Mouse (Mus musculus) MEL (cell line): ENCODE measurements around the gene Nt5c2. TPM values are rescaled to one million over a fixed set of nuclear protein-coding genes. Genes with fewer than 3 reads are reported as not detected.

Experiments
- DNase-seq: peaks from one replicate; pipeline ENCODE4 v3.0.0; 2011; ENCODE audit warnings: low read depth, low spot score
- H3K27ac ChIP-seq: 2 replicates; pipeline ENCODE4 v1.5.1; 2012; ENCODE audit warnings: low read depth, mild to moderate bottlenecking, control low read depth, low read length, moderate library complexity; ENCODE audit not compliant: control insufficient read depth
- H3K27me3 ChIP-seq, 2 experiments: fragments of 150-350 bp in 1 of 2; sonication (generic) in 1 of 2; 2 replicates each; pipeline ENCODE4 v1.6.1; 2012; ENCODE audit warnings: low read length in 2 of 2, mild to moderate bottlenecking in 2 of 2, improper control_type of control experiment in 1 of 2, moderate library complexity in 1 of 2; ENCODE audit not compliant: insufficient read depth in 2 of 2, control insufficient read depth in 1 of 2
- H3K36me3 ChIP-seq, 2 experiments: 2 replicates each; pipeline ENCODE4 v1.6.1; 2012 to 2014; ENCODE audit warnings: low read length in 2 of 2, improper control_type of control experiment in 1 of 2, inconsistent platforms in 1 of 2, mild to moderate bottlenecking in 1 of 2; ENCODE audit not compliant: insufficient read depth in 2 of 2, control insufficient read depth in 1 of 2
- H3K4me1 ChIP-seq, 2 experiments: fragments of 150-350 bp in 1 of 2; sonication (generic) in 1 of 2; 2 replicates each; pipeline ENCODE4 v1.6.1; 2012; ENCODE audit warnings: low read length in 2 of 2, improper control_type of control experiment in 1 of 2, mild to moderate bottlenecking in 1 of 2; ENCODE audit not compliant: insufficient read depth in 2 of 2, control insufficient read depth in 1 of 2
- H3K4me3 ChIP-seq, 2 experiments: fragments of 150-350 bp in 1 of 2; sonication (generic) in 1 of 2; 2 replicates each; pipeline ENCODE4 v1.5.1; 2012; ENCODE audit warnings: low read depth in 2 of 2, low read length in 2 of 2, mild to moderate bottlenecking in 2 of 2, moderate library complexity in 2 of 2, control low read depth in 1 of 2, improper control_type of control experiment in 1 of 2; ENCODE audit not compliant: control insufficient read depth in 1 of 2, insufficient read depth in 1 of 2
- H3K79me2 ChIP-seq: 2 replicates; pipeline ENCODE4 v1.6.1; 2012; ENCODE audit warnings: mild to moderate bottlenecking, low read length, moderate library complexity; ENCODE audit not compliant: control insufficient read depth, poor library complexity, insufficient read depth
- H3K9ac ChIP-seq: 2 replicates; pipeline ENCODE4 v1.6.1; 2012; ENCODE audit warnings: low read depth, mild to moderate bottlenecking, control low read depth, low read length, moderate library complexity; ENCODE audit not compliant: control insufficient read depth, poor library complexity, severe bottlenecking
- H3K9me3 ChIP-seq: fragments of 150-350 bp; sonication (generic); replicated peaks from 2 replicates; pipeline ENCODE4 v1.6.1; 2012; ENCODE audit warnings: mild to moderate bottlenecking, low read length, improper control_type of control experiment, moderate library complexity; ENCODE audit not compliant: insufficient read depth
- E2F4 ChIP-seq: IDR thresholded peaks from 2 replicates; pipeline ENCODE4 v1.6.1; 2011; ENCODE audit warnings: low read depth, low read length, improper control_type of control experiment, borderline replicate concordance
- EP300 ChIP-seq, 2 experiments: IDR thresholded peaks; 2 replicates each; pipeline ENCODE4 v1.6.1; 2011; ENCODE audit warnings: improper control_type of control experiment in 2 of 2, low read length in 2 of 2, low read depth in 1 of 2, mild to moderate bottlenecking in 1 of 2
- HCFC1 ChIP-seq: IDR thresholded peaks from 2 replicates; pipeline ENCODE4 v1.6.1; 2012; ENCODE audit warnings: low read depth, mild to moderate bottlenecking, inconsistent platforms, low read length, improper control_type of control experiment, moderate library complexity
- KAT2A ChIP-seq: conservative IDR thresholded peaks from 2 replicates; pipeline ENCODE4 v1.6.1; 2012; ENCODE audit warnings: low read depth, low read length, improper control_type of control experiment, inconsistent platforms
- NELFE ChIP-seq: IDR thresholded peaks from 2 replicates; pipeline ENCODE4 v1.6.1; 2011; ENCODE audit warnings: low read depth, low read length, improper control_type of control experiment
- NRF1 ChIP-seq: IDR thresholded peaks from 2 replicates; pipeline ENCODE4 v1.6.1; 2014; ENCODE audit warnings: low read depth, mild to moderate bottlenecking, inconsistent platforms, low read length, improper control_type of control experiment, moderate library complexity; ENCODE audit not compliant: poor library complexity, insufficient read depth, severe bottlenecking
- POLR2AphosphoS2 ChIP-seq: IDR thresholded peaks from 2 replicates; pipeline ENCODE4 v1.6.1; 2011; ENCODE audit warnings: low read length, improper control_type of control experiment
- RAD21 ChIP-seq: IDR thresholded peaks from 2 replicates; pipeline ENCODE4 v1.6.1; 2011; ENCODE audit warnings: mild to moderate bottlenecking, low read depth, low read length, improper control_type of control experiment
- TBP ChIP-seq: IDR thresholded peaks from 2 replicates; pipeline ENCODE4 v1.8.0; 2011; ENCODE audit warnings: low read depth, low read length, improper control_type of control experiment
- TCF12 ChIP-seq: IDR thresholded peaks from 2 replicates; pipeline ENCODE4 v1.6.1; 2014; ENCODE audit warnings: low read depth, mild to moderate bottlenecking, inconsistent platforms, low read length, improper control_type of control experiment, moderate library complexity
- USF2 ChIP-seq, 2 experiments: IDR thresholded peaks; 2 replicates each; pipeline ENCODE4 v1.6.1; 2011 to 2012; ENCODE audit warnings: improper control_type of control experiment in 2 of 2, low read length in 2 of 2, borderline replicate concordance in 1 of 2, inconsistent platforms in 1 of 2, low read depth in 1 of 2, mild to moderate bottlenecking in 1 of 2; ENCODE audit not compliant: insufficient read depth in 1 of 2
- ZC3H11A ChIP-seq: IDR thresholded peaks from 2 replicates; pipeline ENCODE4 v1.6.1; 2012; ENCODE audit warnings: low read depth, mild to moderate bottlenecking, inconsistent platforms, low read length, improper control_type of control experiment
- ZNF384 ChIP-seq: IDR thresholded peaks from 2 replicates; pipeline ENCODE4 v1.6.1; 2012; ENCODE audit warnings: low read depth, mild to moderate bottlenecking, inconsistent platforms, low read length, improper control_type of control experiment
- polyA plus RNA-seq, 2 experiments: library from polyadenylated mRNA; stranded (reverse) in 1 of 2; unstranded in 1 of 2; fragments of >175 nt in 1 of 2; fragments of >200 nt in 1 of 2; gene quantifications; 2 replicates each; pipeline versions ENCODE4 v1.2.1 to v1.2.4; 2012; ENCODE audit warnings: low replicate concordance in 2 of 2, low read depth in 1 of 2; ENCODE audit not compliant: insufficient read length in 2 of 2, insufficient read depth in 1 of 2, missing spikeins in 1 of 2
- total RNA-seq: library from RNA; depleted of rRNA; stranded (reverse); fragments of 300-350 nt; gene quantifications from 2 replicates; pipeline ENCODE4 v1.2.3, GENCODE M21; 2012

Nt5c2 gene
- total and polyA plus RNA-seq, 3 experiments: 64.6 to 455 (median 147) TPM

- no peak for TF ChIP-seq E2F4
- Histone ChIP-seq H3K9me3 (no peaks in the 10 kb centered on the region), H3K27me3 (no peaks in the 10 kb centered on the region), H3K27ac (no peak overlapping the region), H3K4me3 (no peak overlapping the region), H3K36me3 (peaks cover 8 to 43% of the 10 kb centered on the region in 2 experiments), H3K4me1 (no peaks in the 10 kb centered on the region), H3K79me2 (no peaks in the 10 kb centered on the region), H3K9ac (no peak overlapping the region)
- DNase-seq: no peak
These were observed 25.9 kb upstream of the Nt5c2 start for GRCm38 (mm10) chr19:47040720-47041473.

- Histone ChIP-seq H3K27ac (no peak overlapping the region), H3K79me2 (no peaks in the 10 kb centered on the region), H3K4me3 (no peak overlapping the region), H3K27me3 (no peaks in the 10 kb centered on the region), H3K9me3 (no peaks in the 10 kb centered on the region), H3K4me1 (no peaks in the 10 kb centered on the region), H3K9ac (no peak overlapping the region), H3K36me3 (peaks cover 10 to 54% of the 10 kb centered on the region in 2 experiments)
- TF ChIP-seq ZNF384 (peak; percentile 69), HCFC1 (no peak), TBP (no peak), RAD21 (no peak), POLR2AphosphoS2 (no peak), EP300 (IDR thresholded peaks at IDR 0.05; ENCODE audit: low read depth in 1 of 2, low read length in 2 of 2) (no peak), NRF1 (no peak), NELFE (no peak)
- DNase-seq: no peak
These were observed 21.6 kb upstream of the Nt5c2 start for GRCm38 (mm10) chr19:47036596-47036995.

GRCm38 (mm10) chr19:47034916-47035315, 20.0 kb upstream of the Nt5c2 start:
- Histone ChIP-seq H3K4me1 (no peaks in the 10 kb centered on the region), H3K27ac (no peak overlapping the region), H3K36me3 (peaks cover 5 to 40% of the 10 kb centered on the region in 2 experiments), H3K79me2 (no peaks in the 10 kb centered on the region)
- TF ChIP-seq HCFC1 (no peak), KAT2A (no peak), USF2 (IDR thresholded peaks at IDR 0.05; ENCODE audit: borderline replicate concordance in 1 of 2, insufficient read depth in 1 of 2, low read depth in 1 of 2, low read length in 2 of 2) (no peak), ZC3H11A (no peak), NELFE (no peak), POLR2AphosphoS2 (no peak), TCF12 (no peak)
- TF ChIP-seq, all 39 proteins: peak for 0
- Histone ChIP-seq H3K4me3 (no peak overlapping the region), H3K9me3 (no peaks in the 10 kb centered on the region), H3K27me3 (no peaks in the 10 kb centered on the region), H3K9ac (no peak overlapping the region)
- no peak for DNase-seq
